ENCODE assay signal across 9 mouse cellular contexts in genomic region chr9:43777362-43778360, GRCm38 (mm10). TPM values are rescaled to one million over a fixed set of nuclear protein-coding genes. Genes with fewer than 3 reads are reported as not detected.
DNase-seq lines count a peak whose midpoint lies in the region; ATAC-seq and TF ChIP-seq lines count a peak whose summit lies in the region.
"Had no signal": no experiment of that assay in that cellular context is flagged by ENCODE, and none has a peak within 500 bp of the region (broad histone marks: within the 10 kb centered on the region; RNA-seq: fewer than 3 reads in every experiment).

No protein-coding gene starts in this region.

- H3K9me3 ChIP-seq in stomach, embryonic 16.5 days (replicated peaks; ENCODE audit: control insufficient read depth, low read length), result no peaks in the 10 kb centered on the region
- H3K9me3 ChIP-seq: lung, embryonic 15.5 days had no signal

- peaks cover 17% of the 10 kb centered on the region for H3K4me1 ChIP-seq in liver, adult 2 months (ENCODE audit: control insufficient read depth, insufficient read depth, low read length)
- peaks cover 18% of the 10 kb centered on the region; the same call in 1 of the 2 replicates for H3K4me1 ChIP-seq in stomach, embryonic 16.5 days (ENCODE audit: control insufficient read depth, insufficient read depth, low read length)
- H3K4me1 ChIP-seq: lung, embryonic 15.5 days had no signal

- DNase-seq in liver, adult 2 months (ENCODE audit: extremely low read depth, low read depth, low spot score), result peak; percentile 57
- DNase-seq in liver, result no peak
- peak; percentile 46 to 63 for DNase-seq in cerebellum, postnatal 10 days
- peak; percentile 56 for DNase-seq in fat pad, adult 2 months (ENCODE audit: extremely low read depth, low read depth, low spot score)
- no peak for DNase-seq in adrenal gland, adult (ENCODE audit: inconsistent age in 2 of 2, low spot score in 1 of 2)
- DNase-seq: heart, adult 18-20 months had no signal

- WGBS in liver, adult 2 months, result 72% methylated on average over 16 of the region's 16 CpGs
- WGBS in stomach, embryonic 16.5 days, result 70% methylated on average over 16 of the region's 16 CpGs

- H3K27ac ChIP-seq in liver, adult 2 months (replicated peaks; ENCODE audit: insufficient read depth, low read depth, low read length), result no peak overlapping the region
- H3K27ac ChIP-seq in stomach, embryonic 16.5 days (ENCODE audit: low read length), result peak overlapping the region; percentile 85
- H3K27ac ChIP-seq: lung, embryonic 15.5 days had no signal

- no peaks in the 10 kb centered on the region for H3K27me3 ChIP-seq in liver, adult 2 months (ENCODE audit: control insufficient read depth, insufficient read depth, low read length)
- no peaks in the 10 kb centered on the region for H3K27me3 ChIP-seq in stomach, embryonic 16.5 days (ENCODE audit: control insufficient read depth, insufficient read depth, low read length)
- H3K27me3 ChIP-seq: lung, embryonic 15.5 days had no signal

- no peak overlapping the region for H3K4me2 ChIP-seq in stomach, embryonic 16.5 days (ENCODE audit: low read depth, low read length)
- H3K4me2 ChIP-seq: lung, embryonic 15.5 days had no signal

- H3K79me2 ChIP-seq in liver, adult 2 months (ENCODE audit: control insufficient read depth, insufficient read depth, low read length), result peaks cover 38% of the 10 kb centered on the region

- no peak for TF ChIP-seq POLR2A in liver, adult 2 months (IDR thresholded peaks at IDR 0.05; ENCODE audit: extremely low read depth, insufficient read depth, low read length)

- peak; percentile 57; the same call in 1 of the 2 replicates for ATAC-seq in stomach, embryonic 16.5 days (ENCODE audit: insufficient read depth, low FRiP score)
- no peak for ATAC-seq in CD4-positive, CD25-positive, alpha-beta regulatory T cell, adult 4 months

- no peaks in the 10 kb centered on the region for H3K36me3 ChIP-seq in liver, adult 2 months (ENCODE audit: control insufficient read depth, insufficient read depth, low read length)
- no peaks in the 10 kb centered on the region for H3K36me3 ChIP-seq in stomach, embryonic 16.5 days (ENCODE audit: control insufficient read depth, insufficient read depth, low read length)
- H3K36me3 ChIP-seq: lung, embryonic 15.5 days had no signal

- H3K9ac ChIP-seq in liver, adult 2 months (ENCODE audit: low read depth, low read length), result no peak overlapping the region
- peak overlapping the region; percentile 52 for H3K9ac ChIP-seq in stomach, embryonic 16.5 days (ENCODE audit: low read length)
- H3K9ac ChIP-seq: lung, embryonic 15.5 days had no signal

- no peak overlapping the region for H3K4me3 ChIP-seq in liver, adult 2 months (ENCODE audit: insufficient read depth, low read depth, low read length)
- H3K4me3 ChIP-seq in stomach, embryonic 16.5 days (replicated peaks; ENCODE audit: low read length), result no peak overlapping the region
- H3K4me3 ChIP-seq: lung, embryonic 15.5 days had no signal

- TF ChIP-seq CTCF in liver, adult 2 months (IDR thresholded peaks at IDR 0.05; ENCODE audit: low read depth, low read length), result 0 out of 2 replicates have a peak, but pooled peaks have one; percentile 8

RNA-seq across cellular contexts. Expression of gene Nectin1, which starts 33.9 kb away (rescaled TPM):
- 4.0 and 10.3 TPM in 2 replicates for total RNA-seq in liver, adult 2 months (2014; rRNA removed)
- polyA plus RNA-seq in liver, adult 2 months (2012; rRNA removed), result 38.6 and 48.0 TPM in 2 replicates
- 8.9 and 9.5 TPM in 2 replicates for polyA plus RNA-seq in stomach, embryonic 16.5 days (2015; fragmentation: Nextera tagmentation; extraction: Ambion mirVana)
- under 1 TPM; 0.34 to 0.48 TPM for polyA plus RNA-seq in CD4-positive, CD25-positive, alpha-beta regulatory T cell, adult 4 months (2017; shearing (Covaris generic))

Comparison
In these comparisons a context has a peak if more than half of its experiments do, and no peak if none do; other contexts are left out.
1. DNase-seq: peak in liver, adult 2 months (single experiment), cerebellum, postnatal 10 days (2 of 2) and fat pad, adult 2 months (single experiment); none in liver (single experiment) and adrenal gland, adult (0 of 2).